Mouse (Mus musculus) adrenal gland, postnatal 36 days (tissue): ENCODE measurements at regions not wholly inside any gene's neighbourhood (a gene's known extent, or its start where the extent isn't known, plus 50 kb on each side); places are given as distances from the start of the nearest gene placed in this dataset.

Experiments used
- DNase-seq, 2 experiments: peaks; one replicate each; pipeline ENCODE4 v3.0.0; 2021; ENCODE audit warnings: mixed read lengths in 1 of 2

DNA sequence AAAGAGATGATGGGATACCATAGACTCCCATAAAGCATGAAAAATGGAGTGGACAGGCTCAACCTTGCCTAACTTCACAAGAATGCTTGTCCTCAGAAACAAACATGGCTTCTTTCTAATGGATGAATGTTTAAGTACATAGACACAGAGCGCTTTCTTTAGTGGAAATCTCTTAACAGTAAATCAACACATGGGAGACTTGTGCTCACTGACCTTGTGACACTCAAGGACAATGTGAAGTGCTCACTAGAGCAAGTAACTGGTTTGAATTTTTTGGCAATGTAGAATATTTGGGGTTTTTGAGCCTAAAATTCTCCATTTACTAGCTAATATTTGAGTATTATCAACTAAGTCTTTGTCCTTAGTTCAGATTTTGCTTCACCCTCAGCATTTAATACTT, 88.0 kb downstream of the Tent5c start:
- no peak for DNase-seq

DNA sequence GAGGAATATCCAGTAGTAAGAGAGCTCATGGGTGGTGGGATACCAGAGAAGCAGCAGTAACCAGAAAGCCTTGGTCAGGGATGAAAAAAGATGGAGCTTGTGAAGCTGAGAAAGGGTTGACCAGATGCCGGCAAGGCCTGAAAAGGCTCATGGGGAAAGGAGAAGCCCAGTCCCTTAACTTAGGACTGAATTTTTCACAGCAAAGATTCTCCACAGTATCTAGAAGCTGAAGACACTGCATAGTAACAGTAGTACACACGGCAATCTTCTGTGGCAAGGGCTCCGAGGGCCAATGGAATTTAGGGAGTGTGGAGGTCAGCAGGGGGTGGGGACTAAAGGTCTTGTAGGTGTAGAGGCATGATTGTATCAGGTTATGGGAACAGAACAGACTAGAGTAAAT, 91.6 kb downstream of the Tent5c start:
- DNase-seq: no peak

DNA sequence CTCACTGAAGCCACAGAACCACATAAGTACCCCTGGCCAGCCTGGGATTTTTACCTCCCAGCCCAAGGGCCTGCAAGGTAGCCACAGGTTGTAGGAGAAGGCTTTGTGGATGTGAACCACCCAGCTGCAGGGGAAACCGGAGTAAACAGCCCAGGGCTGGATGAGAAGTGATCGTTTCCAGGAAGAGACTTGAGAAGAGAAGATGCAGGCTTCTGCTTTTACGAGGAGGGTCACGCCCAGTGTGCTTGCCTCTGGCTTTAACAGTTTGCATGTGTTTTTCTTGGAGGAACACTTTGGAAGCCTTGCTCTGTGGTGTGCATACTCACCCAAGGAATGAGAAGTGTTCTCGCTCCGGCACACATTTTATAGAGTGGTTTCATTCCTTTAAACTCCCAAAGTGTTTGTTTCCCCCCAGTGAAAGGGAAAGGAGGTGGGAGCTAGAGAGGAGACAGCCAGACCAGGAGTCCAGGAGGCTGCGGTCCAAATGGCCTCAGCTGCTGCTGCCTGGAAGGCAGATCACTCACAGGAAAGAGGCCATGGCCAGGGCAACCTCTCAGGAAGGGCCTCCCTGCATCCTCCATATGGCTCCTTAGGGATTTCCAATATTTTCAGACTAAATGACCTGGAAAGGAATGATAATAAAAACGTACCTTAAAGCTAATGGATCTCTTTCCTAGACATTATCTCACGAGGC, 94.1 kb downstream of the Tent5c start:
- DNase-seq: no peak

DNA sequence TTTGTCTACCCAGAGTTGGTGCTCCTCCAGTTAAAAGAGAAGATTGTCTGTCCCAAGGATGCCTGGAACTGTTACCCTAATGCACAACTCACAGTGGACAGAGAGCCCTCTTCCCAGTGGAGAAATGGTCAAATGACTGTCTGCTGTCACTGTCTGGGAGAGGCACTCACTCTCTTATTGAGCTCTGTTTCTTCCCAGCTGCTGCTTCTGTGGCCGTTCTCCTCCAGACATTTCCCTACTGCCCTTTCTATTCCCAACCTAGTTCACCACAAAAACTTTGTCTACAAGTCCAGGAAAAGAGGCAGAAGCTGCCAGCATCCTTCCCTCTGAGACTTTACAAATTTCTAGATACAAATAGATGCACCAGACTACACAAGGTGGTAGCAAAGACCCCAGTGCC, 95.2 kb downstream of the Tent5c start:
- DNase-seq: no peak

DNA sequence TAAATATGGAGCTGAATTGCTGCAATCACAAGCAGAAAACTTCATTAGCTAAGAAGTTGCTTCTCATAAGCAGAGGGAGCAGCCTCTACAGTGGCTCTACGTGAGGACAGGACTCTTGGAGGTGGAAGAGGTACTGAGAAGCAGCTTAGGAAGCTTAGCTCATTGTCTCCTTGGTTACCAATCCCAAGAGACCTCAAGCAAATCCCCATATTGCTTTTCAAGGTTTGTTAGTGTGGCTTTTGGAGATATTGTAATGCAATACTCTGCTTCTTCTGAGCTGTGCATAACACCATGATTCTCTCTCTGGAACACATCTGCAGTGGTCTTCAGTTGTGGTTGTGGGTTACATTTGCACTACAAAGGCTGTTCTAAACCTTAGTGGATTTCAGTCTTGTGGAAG, 106.9 kb downstream of the Tent5c start:
- no peak for DNase-seq

DNA sequence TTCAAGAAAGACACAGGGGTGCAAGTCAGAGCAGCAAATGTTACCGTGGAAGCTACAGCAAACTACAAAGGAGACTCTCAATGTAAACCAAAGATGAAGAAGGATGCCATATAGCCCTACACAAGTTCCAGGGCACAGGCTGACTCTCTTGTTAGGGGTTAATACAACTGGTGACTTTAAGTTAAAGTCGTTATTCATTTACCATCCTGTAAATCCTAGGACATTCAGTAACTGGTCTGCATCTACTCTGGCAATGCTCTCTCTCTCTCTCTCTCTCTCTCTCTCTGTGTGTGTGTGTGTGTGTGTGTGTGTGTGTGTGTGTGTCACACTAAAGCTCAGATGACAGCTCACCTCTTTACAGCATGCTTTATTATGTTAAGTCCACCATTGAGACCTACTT, 107.8 kb downstream of the Tent5c start:
- DNase-seq: no peak

DNA sequence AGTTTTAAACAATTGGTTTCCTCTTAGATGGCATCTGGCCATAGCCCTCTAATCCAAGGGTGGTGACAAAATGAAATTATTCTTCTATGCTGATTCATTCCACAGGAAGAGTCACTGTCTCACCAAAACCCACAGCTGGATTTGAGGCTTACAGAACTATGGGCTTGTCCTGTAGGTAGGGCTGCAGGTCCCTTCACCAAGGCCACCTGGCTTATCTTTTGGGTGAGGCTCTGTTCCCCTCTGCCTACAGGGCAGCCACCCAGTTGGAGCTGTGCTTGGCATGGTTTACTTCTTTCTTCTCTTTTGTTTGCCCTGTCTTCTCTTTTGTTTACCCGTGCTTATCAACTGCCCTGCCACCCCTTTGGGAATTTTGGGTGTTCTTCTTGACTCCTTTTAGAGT, 113.0 kb downstream of the Tent5c start:
- DNase-seq: no peak

DNA sequence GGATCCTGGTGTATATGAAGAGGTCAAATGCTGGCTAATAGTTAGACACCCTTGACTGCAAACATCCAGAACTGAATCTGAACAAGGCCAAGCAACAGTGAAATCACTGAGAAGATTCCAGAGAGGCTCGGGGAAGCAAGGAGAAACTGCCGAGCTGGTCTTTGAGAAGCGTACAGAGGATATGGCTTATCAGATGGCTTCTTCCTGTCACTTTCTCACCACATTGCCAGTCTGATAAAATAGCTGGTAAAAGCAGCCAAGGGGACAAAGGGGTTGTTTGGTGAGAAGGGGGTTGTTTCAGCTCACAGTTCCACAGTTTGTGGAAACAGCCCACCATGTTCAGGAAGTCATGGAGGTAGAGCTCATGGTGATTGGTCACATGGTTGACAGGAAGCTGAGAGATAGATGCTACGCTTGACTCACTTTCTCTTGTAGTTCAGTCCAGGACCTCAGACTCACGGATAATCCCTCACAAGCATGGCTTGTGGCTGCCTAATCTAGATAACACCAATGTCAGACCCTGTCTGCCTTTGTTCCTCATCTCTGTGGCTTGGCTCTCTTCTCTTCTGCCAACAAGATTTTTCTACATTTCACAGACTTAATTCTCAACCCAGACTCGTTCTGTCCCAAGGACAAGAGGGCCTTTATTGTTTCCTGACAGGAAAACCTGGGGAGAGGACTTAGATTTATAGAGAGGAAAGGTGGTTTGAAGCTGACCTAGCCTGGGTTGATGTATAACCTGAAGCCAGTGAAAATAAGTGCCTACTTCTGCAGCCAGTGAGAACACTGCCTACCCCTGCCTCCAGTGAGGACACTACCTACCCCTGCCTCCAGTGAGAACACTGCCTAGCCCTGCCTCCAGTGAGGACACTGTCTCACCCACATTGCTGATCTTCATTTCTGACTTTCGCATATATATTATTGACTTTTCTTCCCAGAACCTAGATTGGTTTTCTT, 122.0 kb downstream of the Tent5c start:
- DNase-seq: no peak

DNA sequence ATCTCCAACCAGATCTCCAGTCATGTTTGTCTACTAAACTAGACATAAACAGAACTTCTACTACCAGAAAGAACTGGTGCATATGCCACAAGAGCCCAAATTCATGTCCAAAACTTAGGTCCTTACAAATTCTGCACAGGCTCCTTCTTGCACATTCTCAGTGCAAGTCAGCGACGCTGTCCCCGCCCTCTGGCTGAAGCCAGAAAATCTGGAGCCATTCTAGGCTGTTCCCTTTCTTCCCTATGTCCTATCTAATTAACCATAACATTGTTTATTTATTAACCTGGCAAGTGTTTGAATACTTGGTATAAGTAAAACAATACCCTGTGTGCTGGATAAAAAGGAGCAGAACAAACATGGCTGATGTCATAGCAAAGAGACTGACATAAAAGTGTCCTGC, 122.7 kb downstream of the Tent5c start:
- no peak for DNase-seq

DNA sequence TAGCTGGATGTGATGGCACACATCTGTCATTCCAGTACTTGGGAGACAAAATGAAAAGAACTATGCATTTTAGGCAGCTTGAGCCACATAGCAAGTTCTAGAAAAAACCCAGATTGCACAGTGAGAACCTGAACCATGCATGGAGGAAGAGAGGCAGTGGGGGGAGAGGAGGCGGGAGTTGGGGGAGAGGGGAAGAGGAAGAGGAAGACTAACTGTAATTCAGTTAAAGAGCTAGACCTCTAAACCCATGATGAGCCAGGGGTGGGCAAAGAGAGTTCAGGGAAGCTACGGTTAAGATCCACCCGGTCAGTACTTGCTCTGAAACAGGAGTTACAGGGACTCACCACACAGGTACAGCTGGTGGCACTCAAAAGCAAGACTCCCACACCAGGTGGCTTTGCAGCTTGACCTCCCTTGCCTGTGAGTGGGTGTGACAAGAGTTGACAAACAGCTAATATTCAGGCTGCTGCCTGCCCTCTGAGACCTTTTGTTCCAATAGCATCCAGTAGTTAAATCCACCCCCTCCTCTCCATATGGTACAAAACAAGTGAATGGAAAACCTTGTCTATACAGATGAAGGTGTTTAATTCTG, 123.7 kb downstream of the Tent5c start:
- DNase-seq: no peak

DNA sequence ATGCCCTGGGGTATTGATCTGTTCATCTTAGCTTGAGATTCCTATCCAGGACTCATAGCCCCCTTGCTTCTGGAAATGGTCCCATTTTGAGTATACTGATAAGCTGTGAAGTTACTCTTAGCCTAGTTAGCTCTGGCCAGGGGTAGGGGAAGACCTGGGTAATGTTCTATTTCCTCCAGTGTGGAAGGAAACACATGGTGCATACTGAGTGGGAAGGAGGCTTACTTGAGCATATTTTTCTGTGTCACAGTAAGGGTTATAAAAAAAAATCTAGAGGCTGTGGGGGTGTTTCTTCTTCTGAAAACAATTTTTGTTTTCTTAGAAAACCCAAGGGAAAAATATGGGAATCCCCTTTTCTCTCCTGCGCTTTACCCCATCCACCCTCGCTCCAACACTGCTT, 124.4 kb downstream of the Tent5c start:
- no peak for DNase-seq

DNA sequence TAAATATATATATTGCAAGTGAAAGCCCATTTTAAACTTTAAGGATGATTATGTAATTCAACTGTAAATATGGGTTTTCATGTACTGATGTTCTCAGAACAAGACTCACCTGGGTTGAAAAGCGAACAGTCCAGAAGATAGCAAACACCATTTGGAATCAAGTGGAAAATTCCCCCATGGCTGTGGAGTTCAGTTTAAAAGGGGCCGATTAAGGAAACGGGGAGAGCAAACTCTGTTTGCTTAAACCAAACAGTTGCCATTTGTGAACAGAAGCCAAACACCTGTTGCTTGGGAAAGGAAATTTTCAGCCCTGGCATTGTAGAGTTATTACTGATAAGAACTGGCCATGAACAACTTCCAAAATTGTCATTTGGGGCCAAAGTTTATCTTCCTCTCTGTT, 126.1 kb downstream of the Tent5c start:
- DNase-seq: no peak

DNA sequence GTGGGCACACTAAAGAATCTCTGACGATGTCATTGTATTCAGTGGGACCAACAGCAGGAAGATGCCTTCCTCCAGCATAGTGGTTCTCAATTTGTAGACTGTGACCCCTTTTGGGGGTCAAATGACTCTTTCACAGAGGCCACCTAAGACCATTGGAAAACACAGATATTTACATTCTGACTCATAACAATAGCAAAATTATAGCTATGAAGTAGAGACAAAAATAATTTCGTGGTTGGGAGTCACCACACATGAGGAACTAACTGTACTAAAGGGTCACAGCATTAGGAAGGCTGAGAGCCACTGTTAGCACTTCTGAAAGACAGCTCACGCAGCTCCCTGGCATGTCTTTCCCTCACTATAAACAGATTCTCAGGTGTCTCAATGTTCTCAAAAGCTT, 129.1 kb downstream of the Tent5c start:
- DNase-seq: no peak

DNA sequence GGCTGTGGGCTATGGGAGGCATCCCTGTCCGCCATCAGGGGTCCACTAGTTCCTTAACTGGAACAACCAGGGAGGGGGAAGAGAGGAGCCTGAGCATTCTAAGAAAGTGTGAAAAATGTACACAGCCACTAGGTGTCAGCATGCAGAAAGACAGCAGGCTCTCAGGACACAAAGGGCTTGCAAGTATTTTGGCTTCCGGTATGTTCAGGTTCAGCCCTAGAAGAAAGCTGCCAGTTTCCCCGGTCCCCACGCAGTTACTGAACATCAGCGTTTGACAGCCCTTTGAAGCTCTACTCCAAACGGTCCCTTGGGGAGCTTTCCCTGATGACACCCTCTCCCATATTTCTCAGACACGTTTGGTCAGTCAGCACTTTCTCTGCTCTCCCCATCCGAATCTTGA, 130.1 kb downstream of the Tent5c start:
- DNase-seq: peak; percentile 12 to 34

DNA sequence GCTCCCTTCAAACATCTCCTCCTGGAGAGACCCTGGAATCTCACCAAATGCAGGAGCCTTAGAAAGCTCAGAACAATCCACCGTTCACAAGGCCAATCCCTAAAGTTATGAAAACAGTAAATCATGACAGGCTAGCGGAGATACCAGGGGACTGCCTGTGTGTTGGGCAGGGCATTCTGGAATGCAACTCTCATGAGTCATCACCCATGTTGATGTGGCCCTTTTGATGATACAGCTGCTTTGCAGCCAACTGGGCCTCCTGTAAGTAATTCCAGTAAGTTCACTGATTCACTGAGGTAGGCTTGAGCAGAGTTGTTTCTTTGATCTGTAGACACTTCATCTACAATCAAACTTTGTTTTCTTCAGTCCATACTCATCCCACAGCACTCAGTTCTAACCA, 155.6 kb downstream of the Tent5c start:
- DNase-seq: peak in 1 of 2 experiments; percentile 3

DNA sequence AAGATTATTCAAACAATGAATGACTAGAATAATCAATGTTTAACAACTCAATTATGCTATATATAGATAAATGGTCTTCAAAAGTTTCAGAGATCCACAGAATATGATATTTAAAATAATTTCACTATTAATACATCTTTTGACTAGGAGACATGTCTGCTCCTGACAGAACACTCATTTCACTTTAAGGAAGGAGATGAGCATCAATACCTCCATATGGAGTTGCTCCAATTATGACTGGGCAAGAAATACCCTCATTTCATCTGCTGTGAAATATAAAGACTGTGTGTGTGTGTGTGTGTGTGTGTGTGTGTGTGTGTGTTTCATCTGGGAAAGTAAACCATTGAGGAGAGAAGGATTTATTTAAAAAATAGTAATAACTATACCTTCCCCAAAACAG, 156.2 kb upstream of the Wdr3 start:
- no peak for DNase-seq

DNA sequence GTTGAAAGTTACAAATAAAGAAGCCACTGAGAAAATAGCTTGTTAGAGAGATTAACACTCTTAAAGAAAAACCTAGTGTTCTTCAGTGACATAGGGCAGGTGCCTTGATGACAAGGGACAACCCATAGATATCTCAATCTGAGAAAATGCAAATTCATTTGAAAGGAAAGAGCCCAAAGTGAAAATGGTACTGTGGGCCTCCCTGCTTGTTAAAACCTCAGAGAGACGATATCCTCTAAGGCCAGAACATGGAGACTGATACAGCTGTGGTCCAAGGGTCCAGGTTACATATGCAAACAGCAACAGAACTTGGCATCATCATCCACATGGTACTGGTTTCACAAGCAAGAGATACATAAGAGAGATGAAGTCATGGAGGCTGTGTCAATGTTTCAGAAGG, 125.6 kb upstream of the Wdr3 start:
- DNase-seq: no peak

DNA sequence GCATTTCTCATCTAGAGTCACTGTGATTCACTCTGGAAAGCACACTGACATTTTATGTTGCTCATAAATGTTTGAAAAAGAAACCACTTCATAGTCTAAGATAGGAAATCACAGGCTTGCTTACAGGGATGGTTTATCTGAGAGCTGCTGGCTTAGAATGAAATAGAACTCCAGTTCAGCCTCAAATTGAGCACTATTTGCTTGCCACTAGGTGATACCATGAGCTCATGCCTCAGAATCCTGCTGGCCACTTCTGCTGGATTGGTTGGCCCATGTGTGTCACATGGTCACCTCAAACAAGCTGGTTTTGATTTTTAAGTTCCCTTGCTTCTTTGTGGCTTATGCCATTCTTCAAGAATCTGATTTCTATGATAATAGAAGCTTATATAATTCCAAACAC, 104.8 kb upstream of the Wdr3 start:
- DNase-seq: no peak

DNA sequence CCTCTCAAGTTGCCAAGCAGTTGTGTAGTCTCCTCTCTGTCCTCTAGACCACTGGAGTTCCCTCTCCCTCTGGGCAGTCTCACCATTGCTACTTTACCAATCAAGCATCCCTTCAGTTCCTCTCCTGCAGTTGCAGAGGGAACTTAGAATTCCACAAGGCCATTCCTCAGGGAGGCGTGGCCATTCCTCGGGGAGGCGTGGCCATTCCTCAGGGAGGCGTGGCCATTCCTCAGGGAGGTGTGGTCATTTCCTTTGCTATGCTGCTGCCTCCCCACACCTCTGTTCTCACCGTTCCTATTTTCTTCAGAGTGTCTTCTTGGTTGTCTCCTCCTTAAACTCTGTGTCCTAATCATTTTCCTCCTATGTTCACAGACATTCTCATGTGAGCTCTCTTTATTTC, 102.8 kb upstream of the Wdr3 start:
- no peak for DNase-seq
